Mouse (Mus musculus) heart, postnatal 14 days (tissue): ENCODE data around the gene Txn2. TPM values are rescaled to one million over a fixed set of nuclear protein-coding genes. Genes with fewer than 3 reads are reported as not detected.
"Not testable (repeated sequence)": the region's sequence is repeated elsewhere in the genome, so short reads cannot be mapped to it uniquely, and the experiment has no call there.

Experiments used
- DNase-seq, 2 experiments: peaks; one replicate each; pipeline ENCODE4 v3.0.0; 2021 to 2022
- intact Hi-C: fragments of 180-260 bp; cut with DNase I; formaldehyde crosslinking; loops from one replicate; pipeline ENCODE4 v1.15.1; 2025
- total RNA-seq, 2 experiments: library from RNA; stranded (reverse); gene quantifications; 2 replicates each; pipeline ENCODE4 v1.2.3; 2021

Txn2 gene
- total RNA-seq, 2 experiments from 2014 or later: 234 to 248 TPM

- intact Hi-C loops: no loop called here
- no peak for DNase-seq
Observed at GRCm38 (mm10) chr15:77883697-77884010, 45.2 kb downstream of the Txn2 start.

DNA sequence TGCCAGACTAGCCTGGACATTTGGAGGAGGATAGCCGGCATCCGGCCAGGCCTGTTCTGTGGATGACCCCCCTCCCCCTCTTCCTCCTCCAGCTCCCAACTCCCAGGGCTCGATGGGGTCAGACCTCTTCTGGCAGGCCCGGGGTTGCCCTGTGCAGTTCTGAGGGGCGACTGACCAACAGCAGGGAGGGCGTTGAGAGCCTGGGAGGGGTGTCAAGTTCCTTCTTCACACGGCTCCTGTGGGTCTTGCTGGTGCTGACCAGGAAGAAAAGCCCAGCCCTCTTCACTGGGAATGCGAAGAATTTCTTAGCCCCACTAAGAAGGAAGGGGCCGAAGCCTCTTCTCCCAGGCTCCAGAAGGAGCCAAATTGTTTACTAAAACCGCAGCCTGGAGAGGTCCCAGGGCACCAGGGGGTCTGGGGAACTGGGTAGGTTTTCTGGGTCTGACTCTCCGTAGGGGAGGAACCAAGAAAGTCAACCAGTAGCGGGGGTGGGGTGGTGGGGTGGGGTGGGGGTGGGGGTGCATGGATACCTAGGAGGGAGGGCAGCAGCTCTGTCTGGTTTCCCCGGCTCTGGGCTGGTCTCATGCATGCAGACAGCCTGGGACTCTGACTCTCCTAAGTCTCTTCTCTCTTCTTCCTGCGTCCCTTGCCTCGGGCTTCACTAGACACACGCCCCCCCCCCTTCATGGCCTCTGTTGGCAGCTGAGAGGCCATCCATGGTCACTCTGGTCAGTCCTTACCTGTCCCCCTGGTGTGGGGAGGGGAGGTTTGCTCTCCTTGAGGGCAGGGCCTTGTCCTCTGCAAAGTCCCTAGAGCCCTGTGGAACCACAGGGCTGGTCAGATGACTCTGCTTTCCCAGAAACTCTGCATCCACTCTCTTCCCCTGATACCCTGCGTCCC, 45.8 kb downstream of the Txn2 start:
- intact Hi-C loops: no loop called here
- DNase-seq: peak; percentile 42 to 60

GRCm38 (mm10) chr15:77882297-77882696, 46.5 kb downstream of the Txn2 start:
- intact Hi-C loops: no loop called here

DNA sequence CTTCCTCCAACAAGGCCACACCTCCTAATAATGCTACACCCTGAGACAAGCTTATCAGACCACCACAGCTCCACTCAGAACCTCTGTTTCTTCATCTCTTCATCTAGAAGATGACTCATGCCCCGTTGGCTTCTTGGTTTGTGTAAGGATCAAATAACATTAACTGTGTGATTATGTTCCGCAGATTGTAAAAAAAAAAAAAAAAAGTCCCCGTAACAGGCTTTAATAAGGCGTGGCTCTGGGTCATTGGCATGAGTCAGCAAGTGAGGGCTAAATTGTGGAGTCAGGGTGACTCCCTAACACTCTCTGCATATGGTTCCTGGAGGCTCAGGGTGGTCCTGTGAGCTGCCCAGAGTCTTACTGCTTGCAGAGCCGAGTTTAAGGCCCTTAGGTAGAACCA, 47.1 kb downstream of the Txn2 start:
- intact Hi-C loops: no loop called here
- no peak for DNase-seq

More at GRCm38 (mm10) chr15:77882297-77882696, 46.5 kb downstream of the Txn2 start:
- no peak for DNase-seq

DNA sequence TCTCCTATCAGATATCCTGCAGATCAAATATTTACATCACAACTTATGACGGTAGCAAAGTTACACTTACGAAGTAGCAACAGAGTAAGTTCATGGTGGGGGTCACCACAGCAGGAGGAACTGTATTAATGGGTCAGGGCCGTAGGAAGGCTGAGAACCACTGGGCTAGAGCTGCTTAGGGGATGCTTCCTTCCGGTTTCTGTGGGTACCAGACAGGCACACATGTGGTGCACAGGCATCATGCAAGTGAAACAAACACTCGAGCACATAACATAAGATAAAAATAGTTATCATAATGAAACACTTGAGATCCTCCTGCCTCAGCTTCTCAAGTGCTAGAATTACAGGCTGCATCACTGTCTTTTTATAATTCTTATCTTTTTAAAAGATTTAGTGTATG, 48.1 kb downstream of the Txn2 start:
- DNase-seq: no peak

DNA sequence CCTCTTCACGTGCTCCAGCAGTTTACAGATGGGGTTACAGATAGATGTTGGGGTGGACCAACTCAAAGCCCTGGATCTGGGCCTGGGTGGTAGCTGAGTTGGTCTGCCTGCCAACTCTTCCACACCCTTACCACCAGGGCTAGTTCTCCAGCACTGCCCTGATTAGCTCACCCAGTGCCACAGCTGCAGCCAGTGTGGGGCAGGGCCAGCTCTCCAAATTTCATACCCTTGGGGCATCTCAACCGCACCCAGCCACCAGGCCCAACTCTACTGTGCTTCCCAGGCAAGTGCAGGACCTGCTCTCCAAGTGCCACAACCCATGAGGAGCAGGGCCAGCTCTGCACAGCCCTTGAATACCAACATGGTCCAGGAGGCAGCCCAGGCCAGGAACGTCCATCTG, 49.0 kb downstream of the Txn2 start:
- intact Hi-C loops: no loop called here

More for the DNA sequence above, 48.1 kb downstream of the Txn2 start:
- intact Hi-C loops: no loop called here

DNA sequence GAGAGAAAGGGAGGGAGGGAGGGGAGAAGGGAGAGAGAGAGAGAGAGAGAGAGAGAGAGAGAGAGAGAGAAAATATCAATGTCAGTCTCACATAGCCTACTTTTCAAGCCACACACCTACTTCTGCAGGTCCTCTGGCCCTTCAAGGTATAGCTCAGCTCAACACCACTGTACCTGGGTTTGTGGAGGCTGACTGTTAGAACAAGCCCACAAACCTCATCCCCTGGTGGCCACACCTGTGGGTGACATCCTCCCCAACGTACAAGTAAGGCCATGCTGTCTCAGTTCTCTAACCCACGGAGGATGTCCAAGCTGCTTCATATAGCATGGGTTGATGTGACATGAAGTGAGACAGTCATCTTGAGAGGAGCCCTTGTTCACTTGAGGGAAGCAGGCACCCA, 51.6 kb downstream of the Txn2 start:
- DNase-seq: no peak
- intact Hi-C loops: no loop called here

More for the DNA sequence above, 49.0 kb downstream of the Txn2 start:
- no peak for DNase-seq

GRCm38 (mm10) chr15:77876716-77877115, 52.1 kb downstream of the Txn2 start:
- intact Hi-C loops: no loop called here
- DNase-seq: no peak

GRCm38 (mm10) chr15:77875953-77876352, 52.9 kb downstream of the Txn2 start:
- no peak for DNase-seq
- intact Hi-C loops: no loop called here

GRCm38 (mm10) chr15:77874807-77875206, 54.0 kb downstream of the Txn2 start:
- DNase-seq: no peak
- intact Hi-C loops: no loop called here

GRCm38 (mm10) chr15:77874310-77874709, 54.5 kb downstream of the Txn2 start:
- intact Hi-C loops: no loop called here
- no peak for DNase-seq

GRCm38 (mm10) chr15:77873564-77873963, 55.2 kb downstream of the Txn2 start:
- DNase-seq: no peak
- intact Hi-C loops: no loop called here

GRCm38 (mm10) chr15:77872996-77873395, 55.8 kb downstream of the Txn2 start:
- no peak for DNase-seq
- intact Hi-C loops: no loop called here

- intact Hi-C loops: no loop called here
- no peak for DNase-seq
Observed at GRCm38 (mm10) chr15:77868340-77868739, 60.5 kb downstream of the Txn2 start.

DNA sequence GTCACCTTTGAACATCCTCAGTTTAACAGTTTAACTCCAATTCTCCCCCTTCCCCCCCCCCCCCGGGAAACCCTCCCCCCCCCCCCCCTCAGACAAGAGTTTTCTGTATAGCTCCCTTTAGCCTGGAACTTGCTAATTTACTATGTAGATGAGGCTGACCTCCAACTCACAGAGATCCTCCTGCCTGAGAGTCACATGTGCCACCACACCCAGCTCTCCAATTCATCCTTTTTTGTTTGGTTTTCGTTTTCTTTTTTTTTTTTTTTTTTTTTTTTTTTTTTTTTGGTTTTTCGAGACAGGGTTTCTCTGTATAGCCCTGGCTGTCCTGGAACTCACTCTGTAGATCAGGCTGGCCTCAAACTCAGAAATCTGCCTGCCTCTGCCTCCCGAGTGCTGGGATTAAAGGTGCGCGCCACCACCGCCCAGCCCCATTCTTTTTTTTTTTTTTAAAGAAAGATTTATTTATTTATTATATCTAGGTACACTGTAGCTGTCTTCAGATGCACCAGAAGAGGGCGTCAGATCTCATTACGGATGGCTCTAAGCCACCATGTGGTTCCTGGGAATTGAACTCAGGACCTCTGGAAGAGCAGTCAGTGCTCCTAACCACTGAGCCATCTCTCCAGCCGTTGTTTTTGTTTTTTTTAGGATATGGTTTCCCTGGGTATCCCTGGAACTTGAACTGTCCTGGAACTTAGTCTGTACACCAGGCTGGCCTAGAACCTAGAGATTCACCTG, 61.4 kb downstream of the Txn2 start:
- DNase-seq, intact Hi-C loops: not testable (repeated sequence)

GRCm38 (mm10) chr15:77866583-77867220, 62.1 kb downstream of the Txn2 start:
- no peak for DNase-seq
- intact Hi-C loops: no loop called here

Other genes with a start within 250 kb of the Txn2 start
- gene Apol7e, start 230.1 kb downstream of the Txn2 start, total RNA-seq: not detected
- under 1 TPM in 1 of 2 experiments, not detected in 1; 0.15 TPM for gene Apol9b, start 200.0 kb downstream of the Txn2 start, total RNA-seq
- not detected for gene Apol8, start 172.0 kb downstream of the Txn2 start, total RNA-seq
- 100 to 1,000 TPM; 140 to 172 TPM for gene Myh9, start 86.8 kb downstream of the Txn2 start, total RNA-seq
- under 1 TPM; 0.41 to 0.59 TPM for gene Foxred2, start 27.7 kb upstream of the Txn2 start, total RNA-seq
- gene Eif3d, start 41.8 kb upstream of the Txn2 start, total RNA-seq: 10 to 100 TPM; 72.3 to 75.6 TPM
- gene Cacng2, start 191.0 kb upstream of the Txn2 start, total RNA-seq: not detected
- 10 to 100 TPM; 11.3 to 12.8 TPM for gene Ift27, start 245.1 kb upstream of the Txn2 start, total RNA-seq